Mouse (Mus musculus) liver, embryonic 14.5 days (tissue): ENCODE measurements at regions not wholly inside any gene's neighbourhood (a gene's known extent, or its start where the extent isn't known, plus 50 kb on each side); places are given as distances from the start of the nearest gene placed in this dataset.

Experiments
- CTCF ChIP-seq: IDR thresholded peaks from 2 replicates; pipeline ENCODE4 v1.5.1; 2016; ENCODE audit warnings: antibody characterized with exemption, low read depth, control low read depth
- EP300 ChIP-seq: IDR thresholded peaks from 2 replicates; pipeline ENCODE4 v1.6.1; 2016; ENCODE audit warnings: antibody characterized with exemption, low read depth

DNA sequence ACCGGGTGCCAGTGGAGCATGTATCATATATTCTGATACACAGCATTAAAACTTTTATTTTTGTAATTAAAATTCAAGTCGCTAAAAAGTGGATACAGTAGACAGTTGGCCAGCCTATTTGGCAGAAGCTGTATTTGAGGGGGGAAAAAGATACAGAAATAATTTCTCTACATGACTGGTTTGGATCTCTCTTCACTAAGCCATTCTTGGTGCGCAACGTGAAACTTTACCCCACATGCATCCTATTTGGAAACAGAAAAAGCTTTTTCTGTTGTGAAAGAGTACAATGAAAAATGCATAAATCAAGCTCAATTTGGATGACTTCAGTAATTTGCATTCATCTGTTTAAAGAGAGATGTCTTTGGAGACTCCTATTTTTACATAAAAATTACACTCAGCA, 303.2 kb downstream of the Rergl start:
- TF ChIP-seq EP300 = no peak
- no peak for TF ChIP-seq CTCF
